ENCODE assay signal across 17 mouse cellular contexts in genomic region chr5:5013783-5014182, GRCm38 (mm10).
"Had no signal": no experiment of that assay in that cellular context is flagged by ENCODE, and none has a peak within 500 bp of the region (broad histone marks: within the 10 kb centered on the region; RNA-seq: fewer than 3 reads in every experiment).

No protein-coding gene starts in this region.

- DNase-seq: liver, postnatal 0 days; lung, adult 2 months; lung, postnatal 14 days; lung, postnatal 36 days; right cerebral cortex, postnatal 14 days; thymus, adult 2 months; thymus, postnatal 25 days; thymus, postnatal 4 days had no signal

- H3K4me1 ChIP-seq: liver, embryonic 15.5 days; lung, embryonic 15.5 days; megakaryocyte, embryonic 14.5 days; midbrain, embryonic 12.5 days; neural tube, embryonic 12.5 days; stomach, embryonic 15.5 days had no signal

- H3K9me3 ChIP-seq: liver, embryonic 15.5 days; lung, embryonic 15.5 days; megakaryocyte, embryonic 14.5 days; midbrain, embryonic 12.5 days; neural tube, embryonic 12.5 days; stomach, embryonic 15.5 days had no signal

- H3K4me3 ChIP-seq: liver, embryonic 15.5 days; lung, embryonic 15.5 days; megakaryocyte, embryonic 14.5 days; midbrain, embryonic 12.5 days; neural tube, embryonic 12.5 days; stomach, embryonic 15.5 days had no signal

- H3K27ac ChIP-seq: liver, embryonic 15.5 days; lung, embryonic 15.5 days; macrophage; midbrain, embryonic 12.5 days; neural tube, embryonic 12.5 days; stomach, embryonic 15.5 days; stomach, postnatal 0 days had no signal

- H3K9ac ChIP-seq: liver, embryonic 15.5 days; liver, postnatal 0 days; lung, embryonic 15.5 days; midbrain, embryonic 12.5 days; neural tube, embryonic 12.5 days; stomach, embryonic 15.5 days had no signal

- H3K4me2 ChIP-seq: liver, embryonic 15.5 days; lung, embryonic 15.5 days; midbrain, embryonic 12.5 days; neural tube, embryonic 12.5 days; stomach, embryonic 15.5 days had no signal

- ATAC-seq: liver, postnatal 0 days; lung, postnatal 0 days had no signal

- H3K27me3 ChIP-seq: liver, embryonic 15.5 days; lung, embryonic 15.5 days; megakaryocyte, embryonic 14.5 days; neural tube, embryonic 12.5 days; stomach, embryonic 15.5 days had no signal

- H3K36me3 ChIP-seq: liver, embryonic 15.5 days; midbrain, embryonic 12.5 days; neural tube, embryonic 12.5 days; stomach, embryonic 15.5 days had no signal
